Mouse (Mus musculus) frontal cortex, postnatal 10 days (tissue): Measurements from ENCODE around the gene Srrm4.

Experiments used
- DNase-seq, 2 experiments: peaks; one replicate each; pipeline ENCODE4 v3.0.0; 2022; ENCODE audit warnings: low spot score in 2 of 2, mixed read lengths in 1 of 2

The Srrm4 gene

DNA sequence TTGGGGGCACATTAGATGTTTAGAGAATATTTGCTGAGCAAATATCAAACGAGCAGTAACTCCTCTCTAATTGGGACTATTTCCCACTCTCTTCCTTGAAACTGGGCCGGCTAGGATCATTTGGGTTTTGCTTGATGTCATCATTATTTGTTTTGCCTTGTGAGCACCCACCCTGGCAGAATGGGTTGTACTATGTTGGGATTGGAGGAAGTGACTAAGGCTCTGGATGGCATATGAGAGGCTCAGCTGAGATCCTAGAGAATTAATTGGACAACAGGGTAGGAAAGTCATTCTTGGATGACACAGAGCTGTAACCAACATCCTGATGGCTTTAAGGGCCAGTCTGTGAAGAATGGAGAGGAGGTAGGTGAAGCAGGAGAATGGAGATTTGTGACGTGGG, 185.1 kb downstream of the Srrm4 start:
- DNase-seq, result no peak

DNA sequence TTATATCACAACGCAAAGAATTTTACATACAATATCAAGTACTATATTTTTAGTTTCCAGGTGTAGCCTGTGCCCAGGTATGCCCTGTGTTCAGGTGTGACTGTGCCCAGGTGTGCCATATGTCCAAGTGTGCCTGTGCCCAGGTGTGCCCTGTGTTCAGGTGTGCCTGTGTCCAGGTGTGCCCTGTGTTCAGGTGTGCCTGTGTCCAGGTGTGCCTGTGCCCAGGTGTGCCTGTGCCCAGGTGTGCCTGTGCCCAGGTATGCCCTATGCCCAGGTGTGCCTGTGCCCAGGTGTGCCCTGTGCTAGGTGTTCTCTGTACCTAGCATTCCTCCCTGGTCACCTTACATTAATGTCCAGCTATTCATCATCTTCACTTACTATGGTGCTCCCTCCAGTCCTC, 185.7 kb downstream of the Srrm4 start:
- DNase-seq, result no peak

DNA sequence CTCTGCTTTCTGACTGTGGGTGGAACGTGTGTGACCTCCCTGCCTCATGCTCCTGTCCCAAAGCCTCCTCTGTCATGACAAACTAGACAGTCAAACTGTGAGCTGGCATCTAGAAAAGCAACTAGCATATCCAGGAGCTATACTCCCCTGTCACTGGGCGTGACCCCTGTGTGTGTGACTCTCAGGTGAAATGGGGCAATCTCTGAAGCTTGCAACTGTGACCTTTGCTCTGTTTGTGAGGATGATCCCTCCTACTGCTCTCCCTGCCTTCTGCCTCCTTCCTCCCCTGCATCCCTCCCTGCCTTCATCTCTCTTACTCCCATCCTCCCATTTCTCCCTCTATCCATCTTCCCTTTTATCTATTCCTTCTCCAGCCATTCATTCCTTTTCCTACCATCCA, 187.6 kb downstream of the Srrm4 start:
- DNase-seq, result no peak

DNA sequence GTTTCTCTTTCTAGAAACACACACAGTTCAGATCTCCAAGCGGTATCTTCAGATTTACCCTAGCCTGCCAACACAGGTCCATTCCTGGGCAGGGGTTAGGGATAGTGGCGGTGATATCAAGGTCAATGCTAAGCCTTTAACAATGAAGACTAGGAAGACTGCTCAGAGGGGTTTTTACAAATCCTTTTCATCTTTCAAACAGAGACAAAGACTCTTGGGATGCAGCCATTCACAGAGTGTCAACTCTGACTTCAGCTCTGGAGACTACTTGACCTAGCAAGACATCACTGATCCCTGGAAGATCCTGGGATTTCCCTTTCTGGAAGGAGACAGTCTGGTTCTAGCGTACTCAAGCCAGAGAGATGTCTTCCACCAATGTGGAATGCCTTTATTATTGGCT, 190.8 kb downstream of the Srrm4 start:
- no peak for DNase-seq

DNA sequence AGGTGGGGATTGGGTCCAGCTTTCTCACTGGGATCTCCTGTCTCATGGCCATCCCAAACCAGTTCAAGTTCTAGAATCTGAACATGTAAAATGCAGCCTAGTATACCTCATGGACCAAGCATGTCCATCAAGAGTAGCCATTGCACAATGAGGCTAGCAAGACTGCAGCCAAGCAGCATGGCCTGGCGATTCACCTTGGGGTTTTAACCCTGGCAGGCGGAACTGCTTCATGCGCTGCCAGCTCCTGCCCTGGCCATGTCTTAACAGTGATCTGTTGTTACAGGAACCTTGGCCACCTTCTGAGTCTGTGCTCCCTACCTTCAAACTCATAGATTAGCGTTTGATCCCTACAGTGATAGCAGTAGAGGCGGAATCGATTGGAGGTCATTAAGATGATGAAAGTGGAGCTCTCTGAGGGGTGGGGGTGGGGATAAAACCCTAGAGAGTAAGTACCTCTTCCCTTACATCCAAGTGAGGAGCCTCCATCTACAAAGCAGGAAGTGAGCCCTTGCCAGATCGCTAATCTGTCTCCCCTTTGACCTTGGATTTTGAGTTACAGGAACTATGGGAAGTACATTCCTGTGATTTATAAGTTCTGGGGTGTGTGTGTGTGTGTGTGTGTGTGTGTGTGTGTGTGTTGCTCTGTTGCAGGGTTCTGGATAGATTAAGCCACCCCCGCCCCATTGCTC, 191.4 kb downstream of the Srrm4 start:
- DNase-seq, result no peak

DNA sequence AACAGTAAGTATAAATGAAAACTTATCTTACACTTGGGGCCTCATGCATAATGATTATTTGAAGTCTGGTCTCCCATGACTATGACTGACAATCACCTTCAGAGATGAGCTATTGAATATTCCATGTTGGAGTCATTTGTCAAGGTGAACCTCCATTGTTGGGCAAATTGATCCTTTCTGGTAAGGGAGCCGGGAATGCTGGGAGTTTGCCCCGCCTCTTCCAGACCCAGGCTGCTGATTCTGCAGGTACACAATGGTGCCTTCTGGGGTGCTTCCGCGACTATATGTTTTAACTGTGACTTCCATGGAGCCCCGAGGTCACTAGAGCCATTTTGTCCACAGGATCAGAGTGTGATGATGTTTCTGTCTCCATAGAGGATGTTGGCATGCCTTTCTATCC, 195.5 kb downstream of the Srrm4 start:
- no peak for DNase-seq

DNA sequence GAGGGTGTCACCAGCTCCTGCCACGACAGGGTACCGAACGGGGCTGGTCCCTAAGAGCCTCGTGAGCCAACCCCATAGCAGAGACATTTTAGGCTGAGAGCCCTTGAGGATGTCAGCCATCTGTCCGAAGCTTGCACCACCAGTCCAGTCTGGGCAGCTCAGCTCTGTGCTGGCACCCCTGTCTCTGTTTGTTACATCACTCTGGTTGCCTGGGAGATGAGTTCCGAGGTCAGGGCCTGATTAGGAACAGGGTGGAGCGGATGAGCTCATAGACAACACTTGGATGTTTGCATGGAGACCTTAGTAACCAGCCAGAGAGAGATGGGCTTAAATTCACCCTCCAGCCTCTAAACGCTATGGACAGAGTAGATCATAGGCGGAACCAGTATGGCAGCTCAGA, 199.0 kb downstream of the Srrm4 start:
- no peak for DNase-seq

DNA sequence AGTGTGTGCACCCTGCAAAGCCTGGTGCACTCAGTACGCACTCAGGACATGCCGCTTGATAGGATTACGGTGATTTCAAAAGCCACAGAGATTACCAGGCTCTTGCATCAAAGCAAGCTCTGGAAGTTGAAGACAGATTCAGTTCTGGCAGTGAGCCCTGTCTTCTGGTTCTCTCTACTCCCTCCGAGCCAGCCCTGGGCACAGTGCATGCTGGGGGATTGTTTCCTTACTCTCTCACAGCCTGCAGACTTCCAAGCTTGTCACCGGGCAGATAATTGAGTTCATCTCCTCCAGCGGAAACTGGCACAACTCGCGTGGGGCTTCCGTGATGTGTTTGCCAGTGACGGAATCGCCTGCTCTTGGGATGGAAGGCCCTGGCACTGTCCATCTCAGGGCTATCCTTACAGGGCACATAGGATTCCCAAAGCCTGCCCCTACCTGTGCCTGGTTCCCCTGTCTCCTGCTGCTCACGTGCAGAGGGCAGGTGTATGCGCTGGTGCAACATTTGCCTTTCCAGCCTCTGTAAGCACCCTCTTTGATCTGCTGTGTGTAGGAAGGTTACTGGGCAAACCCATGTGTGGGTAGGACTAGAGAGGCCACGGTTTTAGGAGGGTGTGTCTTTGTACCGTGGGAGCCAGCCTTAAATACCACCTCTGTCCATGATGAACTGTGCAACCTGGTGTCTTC, 201.6 kb downstream of the Srrm4 start:
- peak; percentile 31 to 39 for DNase-seq

DNA sequence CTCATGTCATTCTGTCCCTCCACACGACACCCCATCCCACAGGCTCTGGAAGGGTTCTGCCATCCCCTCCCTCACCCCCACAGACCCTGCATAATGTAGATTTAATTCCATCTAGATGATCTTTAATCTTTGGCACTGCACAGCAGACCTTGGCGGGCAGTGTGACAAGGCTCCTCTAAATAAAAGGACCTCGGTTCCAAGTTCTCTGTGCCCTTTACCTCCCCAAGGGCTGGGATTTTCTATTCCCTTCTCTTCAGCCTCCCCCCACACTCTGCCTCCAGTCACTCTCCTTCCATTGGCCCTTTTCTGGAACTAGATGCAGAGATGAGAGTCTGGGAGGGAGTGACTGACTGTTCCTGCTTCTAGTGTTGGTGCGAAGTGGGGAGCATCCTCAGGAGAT, 202.3 kb downstream of the Srrm4 start:
- DNase-seq, result no peak
